Mouse (Mus musculus): ENCODE data around the gene Msi2.

DNA sequence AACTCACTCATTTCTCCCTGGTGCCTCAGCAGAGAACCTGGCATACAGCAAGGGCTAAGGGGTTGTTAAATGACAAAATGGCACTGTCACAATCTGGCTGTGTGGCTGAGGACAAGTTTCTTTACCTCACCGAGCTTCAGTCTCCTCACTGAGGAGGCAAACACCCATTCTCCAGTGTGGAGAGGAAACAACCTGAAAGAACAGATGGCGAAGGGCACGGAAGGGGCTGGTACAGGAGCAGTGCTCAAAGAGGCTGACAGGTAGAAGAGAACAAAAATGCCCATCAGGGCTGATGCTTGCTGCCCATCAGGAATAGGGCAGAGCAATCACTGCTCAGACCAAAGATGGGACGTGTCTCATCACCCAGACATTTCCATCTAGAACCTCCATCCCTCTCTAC lies 208.8 kb downstream of the Msi2 start:
- no peak for TF ChIP-seq POLR2A (IDR thresholded peaks at IDR 0.05; ENCODE audit: insufficient read depth, low read depth, low read length)
- no peak for TF ChIP-seq CTCF (IDR thresholded peaks at IDR 0.05; ENCODE audit: insufficient read depth, low read depth, low read length)

All from olfactory bulb, adult 2 months (tissue).